Mouse (Mus musculus) embryo, embryonic 9.5 days (tissue): ENCODE measurements around the gene Tshb.
A peak's percentile ranks its signal among the peaks of the same experiment; 100 is the strongest.

Experiments
- DNase-seq: peaks from one replicate; pipeline ENCODE4 v3.0.0-alpha.2; 2017; ENCODE audit errors: extremely low spot score

Tshb gene

GRCm38 (mm10) chr3:102737106-102737505 lies 45.4 kb downstream of the Tshb start:
- DNase-seq, result no peak

DNA sequence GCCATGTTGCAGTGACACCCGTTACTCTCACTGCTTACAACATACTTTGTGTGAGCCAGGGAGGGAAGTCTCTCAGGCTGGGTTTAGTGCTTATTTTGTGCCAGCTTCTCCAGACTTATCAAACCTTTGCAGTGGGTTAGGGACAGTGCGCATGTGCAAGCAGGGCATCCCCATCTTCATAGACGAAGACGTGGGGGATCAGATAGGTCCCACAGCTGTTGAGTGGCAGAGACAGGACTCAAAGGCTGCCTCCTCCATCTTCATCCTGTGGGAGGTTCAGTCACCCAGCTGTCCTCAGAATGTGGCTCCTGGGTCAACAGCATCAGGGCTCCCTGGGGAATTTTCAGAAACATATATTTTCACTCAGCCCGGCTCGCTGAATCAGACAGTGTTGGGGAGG lies 46.1 kb downstream of the Tshb start:
- no peak for DNase-seq

- no peak for DNase-seq
Observed at GRCm38 (mm10) chr3:102735638-102736037, 46.9 kb downstream of the Tshb start.

DNA sequence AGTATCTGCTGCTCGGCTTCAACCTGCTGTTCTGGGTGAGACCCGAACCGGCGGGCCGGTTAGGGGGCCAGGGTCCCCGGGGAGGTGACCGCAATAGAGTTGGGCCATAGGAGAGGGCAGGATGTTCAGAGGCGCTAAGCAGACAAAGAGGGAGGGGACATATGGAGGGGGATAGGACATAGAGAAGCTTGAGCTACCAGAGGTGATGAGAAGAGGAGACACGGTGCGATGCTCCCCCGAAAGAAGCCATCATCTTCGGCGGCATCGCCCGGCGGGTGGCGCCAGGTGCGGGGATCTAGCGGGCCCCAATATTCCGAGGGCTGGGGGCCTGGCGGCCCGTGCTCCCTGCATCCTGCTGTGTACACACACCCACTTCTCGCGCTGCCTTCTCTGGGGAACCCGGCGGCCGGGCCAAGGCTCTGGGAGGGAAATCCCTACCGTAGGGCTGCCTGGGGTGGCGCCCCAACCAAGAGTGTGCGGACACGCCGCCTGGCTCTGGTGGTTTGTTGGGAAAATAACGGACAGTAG lies 47.4 kb downstream of the Tshb start:
- DNase-seq, result no peak

DNA sequence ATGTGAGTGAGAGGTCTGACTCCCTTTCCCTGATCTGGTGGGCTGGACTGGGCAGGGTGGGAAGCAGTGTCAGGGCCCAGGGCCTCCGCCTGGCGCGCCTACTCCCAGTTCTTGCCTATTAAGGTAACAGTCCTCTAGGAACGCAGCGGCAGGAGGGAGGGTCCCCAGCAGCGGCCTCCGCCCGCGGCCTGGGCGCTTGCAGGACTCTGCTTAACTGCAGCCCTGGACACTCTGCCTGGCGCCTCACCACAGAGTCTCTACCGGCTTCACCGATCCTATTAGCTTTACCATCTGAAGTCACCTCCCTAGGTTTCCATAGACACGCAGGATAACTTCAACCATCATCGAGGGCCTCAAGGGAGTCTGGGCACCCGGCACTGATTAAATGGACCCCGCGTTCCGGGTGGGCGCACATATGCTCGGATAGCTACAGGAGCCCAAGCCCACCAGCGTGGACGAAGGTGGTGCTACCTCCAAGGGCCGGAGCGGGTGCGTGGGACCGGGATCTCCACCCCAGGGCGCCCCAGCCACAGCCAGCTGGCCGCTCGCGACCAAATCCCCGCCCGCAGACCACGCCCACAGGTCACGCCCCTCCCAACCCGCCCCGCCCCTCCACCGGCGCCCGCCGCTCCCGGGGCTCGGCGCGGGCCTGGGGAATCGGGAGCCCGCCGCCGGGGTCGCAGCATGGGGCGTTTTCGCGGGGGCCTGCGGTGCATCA lies 48.0 kb downstream of the Tshb start, which contains the start of gene Tspan2:
TSS of gene Tspan2 (plus strand) at position 217 of the 718 bp plus-strand sequence.
- DNase-seq, result peak; percentile 83

DNA sequence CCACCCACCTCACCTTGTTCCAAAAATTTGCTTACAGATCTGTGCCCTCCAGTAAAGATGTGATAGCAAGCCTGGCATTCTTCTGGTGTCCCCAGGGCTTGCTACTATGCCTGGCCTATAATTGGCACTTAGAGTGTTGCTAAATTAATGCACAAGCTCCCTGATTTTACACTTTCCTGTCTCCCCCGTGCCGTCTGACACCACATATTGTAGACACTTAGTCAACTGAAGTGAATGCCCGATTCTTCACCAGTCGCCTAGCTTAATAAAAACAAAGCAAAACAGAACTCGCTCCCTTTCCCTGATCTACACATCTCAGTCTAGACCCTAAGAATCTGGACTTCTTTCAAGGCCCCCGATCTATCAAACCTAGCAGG lies 48.6 kb downstream of the Tshb start:
- DNase-seq, result no peak

DNA sequence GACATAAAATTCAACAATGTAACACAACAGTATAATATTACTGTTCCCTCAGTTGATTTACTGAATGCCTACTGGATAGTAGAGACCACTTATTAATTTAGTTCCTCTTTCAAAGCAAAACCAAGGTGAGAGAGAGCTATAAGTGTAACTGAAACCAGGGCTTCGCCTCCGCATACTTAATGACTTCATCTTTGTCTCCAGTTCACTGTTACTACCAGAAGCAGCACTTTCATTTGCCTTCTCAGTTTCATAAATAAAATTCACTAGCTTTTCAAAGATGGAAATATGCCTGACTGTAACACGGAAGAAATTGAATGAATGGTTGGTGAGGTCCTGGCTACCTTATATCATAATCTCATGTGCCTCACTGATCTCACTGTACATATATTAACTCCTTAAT lies 49.5 kb downstream of the Tshb start:
- no peak for DNase-seq

DNA sequence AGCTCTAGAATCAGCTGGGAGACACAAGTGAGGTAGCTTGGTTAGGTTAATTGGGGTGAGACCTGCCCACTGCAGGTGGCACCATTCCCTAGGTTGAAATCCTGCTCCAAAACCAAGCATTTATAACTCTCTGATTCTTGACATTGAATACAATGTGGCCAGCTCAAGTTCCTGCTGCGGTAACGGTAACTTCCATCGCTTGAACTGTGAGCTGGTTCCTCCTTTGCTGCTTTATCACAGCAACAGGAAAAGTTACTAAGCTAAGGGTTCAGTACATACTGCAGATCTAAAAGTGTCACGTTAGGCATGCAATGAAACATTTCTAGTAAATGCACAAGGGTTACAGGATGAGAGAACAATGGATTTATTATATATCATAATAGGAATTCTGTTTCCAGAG lies 49.9 kb downstream of the Tshb start:
- no peak for DNase-seq

DNA sequence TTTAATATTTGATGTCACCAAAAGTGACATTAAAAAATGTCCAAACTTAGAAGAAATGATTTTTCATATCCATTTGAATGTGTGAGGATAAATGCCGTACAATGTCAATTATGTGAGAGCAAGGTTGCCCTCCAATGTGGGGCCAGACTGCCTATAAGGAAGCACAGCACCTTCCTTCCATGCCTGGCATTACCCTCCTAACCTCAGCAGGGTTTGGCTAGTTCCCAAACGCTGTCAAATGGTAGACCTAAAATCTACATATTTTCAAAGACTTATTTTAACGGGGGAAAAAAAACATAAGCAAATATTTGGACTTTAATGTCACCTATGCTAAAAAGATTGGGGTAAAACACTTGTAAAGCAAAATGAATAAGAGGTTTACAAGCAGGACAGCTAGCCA lies 51.4 kb downstream of the Tshb start:
- no peak for DNase-seq

GRCm38 (mm10) chr3:102729416-102729815 lies 53.1 kb downstream of the Tshb start:
- DNase-seq, result no peak
